Mouse (Mus musculus): ENCODE measurements around the gene Zbtb18.
"Not testable (repeated sequence)": the region's sequence is repeated elsewhere in the genome, so short reads cannot be mapped to it uniquely, and the experiment has no call there.

The Zbtb18 gene

GRCm38 (mm10) chr1:177445461-177446130 is 3.4 kb downstream of the Zbtb18 start:
- in situ Hi-C loops (cut with MboI; ENCODE audit: low sequenced_read_pairs): no loop called here

GRCm38 (mm10) chr1:177447086-177447485 is 4.9 kb downstream of the Zbtb18 start:
- in situ Hi-C loops (cut with MboI; ENCODE audit: low sequenced_read_pairs): no loop called here

DNA sequence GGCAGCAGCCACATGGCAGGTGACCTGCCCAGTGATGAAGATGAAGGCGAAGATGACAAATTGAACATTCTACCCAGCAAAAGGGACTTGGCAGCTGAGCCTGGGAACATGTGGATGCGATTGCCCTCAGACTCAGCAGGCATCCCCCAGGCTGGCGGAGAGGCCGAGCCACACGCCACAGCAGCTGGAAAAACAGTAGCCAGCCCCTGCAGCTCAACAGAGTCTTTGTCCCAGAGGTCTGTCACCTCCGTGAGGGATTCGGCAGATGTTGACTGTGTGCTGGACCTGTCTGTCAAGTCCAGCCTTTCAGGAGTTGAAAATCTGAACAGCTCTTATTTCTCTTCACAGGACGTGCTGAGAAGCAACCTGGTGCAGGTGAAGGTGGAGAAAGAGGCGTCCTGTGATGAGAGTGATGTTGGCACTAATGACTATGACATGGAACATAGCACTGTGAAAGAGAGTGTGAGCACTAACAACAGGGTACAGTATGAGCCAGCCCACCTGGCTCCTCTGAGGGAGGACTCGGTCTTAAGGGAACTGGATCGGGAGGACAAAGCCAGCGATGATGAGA is 5.5 kb downstream of the Zbtb18 start:
- in situ Hi-C loops (cut with MboI; ENCODE audit: low sequenced_read_pairs): no loop called here

DNA sequence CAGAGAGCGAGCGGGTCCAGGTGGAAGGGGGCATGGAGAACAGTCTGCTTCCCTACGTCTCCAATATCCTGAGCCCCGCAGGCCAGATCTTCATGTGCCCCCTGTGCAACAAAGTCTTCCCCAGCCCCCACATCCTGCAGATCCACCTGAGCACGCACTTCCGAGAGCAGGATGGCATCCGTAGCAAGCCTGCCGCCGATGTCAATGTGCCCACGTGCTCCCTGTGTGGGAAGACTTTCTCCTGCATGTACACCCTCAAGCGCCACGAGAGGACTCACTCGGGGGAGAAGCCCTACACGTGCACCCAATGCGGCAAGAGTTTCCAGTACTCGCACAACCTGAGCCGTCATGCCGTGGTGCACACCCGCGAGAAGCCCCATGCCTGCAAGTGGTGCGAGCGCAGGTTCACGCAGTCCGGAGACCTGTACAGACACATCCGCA is 6.0 kb downstream of the Zbtb18 start:
- in situ Hi-C loops (cut with MboI; ENCODE audit: low sequenced_read_pairs): no loop called here

DNA sequence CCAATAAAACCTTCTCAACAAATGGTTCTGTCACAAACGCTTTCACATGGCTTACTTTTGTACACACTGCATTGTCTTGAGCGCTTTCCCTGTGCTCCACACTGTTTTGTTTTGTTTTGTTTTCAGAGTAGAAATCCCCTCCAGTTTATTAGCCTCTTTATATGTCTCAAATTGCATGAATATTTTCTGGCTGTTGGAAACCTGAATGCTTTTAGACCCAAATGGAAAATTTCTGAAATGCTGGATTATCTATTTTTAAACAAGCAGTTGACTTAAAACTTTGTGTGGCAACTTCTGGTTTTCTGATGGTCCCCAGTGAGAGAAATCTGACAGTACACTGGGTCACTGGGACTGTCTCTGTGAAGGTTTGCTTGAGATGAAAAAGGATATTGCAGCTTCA is 6.8 kb downstream of the Zbtb18 start:
- in situ Hi-C loops (cut with MboI; ENCODE audit: low sequenced_read_pairs): no loop called here

DNA sequence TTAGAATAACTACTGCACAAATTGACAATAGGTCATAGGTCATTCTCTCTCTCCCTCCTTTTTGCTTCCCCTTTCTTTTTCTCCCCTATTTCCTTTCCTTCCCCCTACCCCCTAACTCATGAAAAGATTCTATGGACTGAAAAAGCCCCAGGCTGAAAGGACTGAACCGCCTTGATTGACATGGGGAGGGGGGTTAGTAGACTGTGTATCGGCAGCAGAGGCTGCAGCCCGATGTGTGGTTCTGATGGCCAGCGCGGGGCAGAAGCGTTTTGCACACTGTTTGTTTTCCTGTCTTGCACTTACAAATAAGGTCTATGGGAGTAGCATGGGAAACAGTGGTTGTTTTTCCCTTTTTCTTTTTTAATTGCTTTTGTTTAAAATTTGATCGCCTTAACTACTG is 7.7 kb downstream of the Zbtb18 start:
- in situ Hi-C loops (cut with MboI; ENCODE audit: low sequenced_read_pairs): not testable (repeated sequence)

DNA sequence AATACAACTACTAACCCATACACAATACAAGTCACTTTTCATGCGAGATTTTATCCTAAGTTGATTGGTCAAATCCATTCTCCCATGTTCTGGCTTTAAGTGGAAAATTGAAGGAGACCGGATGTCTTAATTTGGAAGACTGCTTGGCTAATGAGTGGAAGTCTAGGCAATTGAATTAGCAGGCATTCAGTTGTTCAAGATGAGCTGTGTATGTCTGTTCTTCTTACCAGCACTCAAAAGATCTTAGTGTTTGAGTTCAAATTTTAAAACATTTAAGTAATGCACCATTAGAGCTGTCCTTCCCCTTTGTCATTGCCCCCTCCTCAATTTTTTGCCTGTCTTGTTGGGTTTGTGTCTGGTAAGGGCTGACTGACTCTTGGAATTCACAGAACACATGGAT is 8.9 kb downstream of the Zbtb18 start:
- in situ Hi-C loops (cut with MboI; ENCODE audit: low sequenced_read_pairs): no loop called here

DNA sequence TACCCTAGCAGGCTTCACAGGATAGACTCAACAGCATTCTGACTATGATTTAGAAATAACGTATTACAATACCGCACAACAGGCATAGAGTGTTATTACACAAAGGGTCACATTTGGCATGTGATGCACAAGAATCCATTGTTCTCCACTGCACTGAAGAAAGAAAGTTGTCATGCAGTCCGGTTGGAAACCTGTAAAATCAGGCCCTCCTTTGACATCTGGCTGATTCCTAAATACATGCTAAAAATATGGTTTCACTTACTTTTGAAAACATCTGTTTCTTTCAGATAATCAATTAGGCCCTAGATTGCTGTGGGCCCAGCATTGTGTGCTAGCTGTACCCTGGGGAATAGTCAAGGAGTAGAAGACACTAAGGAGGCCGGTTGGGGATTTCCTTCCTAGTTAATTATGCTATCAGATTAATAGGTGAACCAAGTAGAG is 9.9 kb downstream of the Zbtb18 start:
- in situ Hi-C loops (cut with MboI; ENCODE audit: low sequenced_read_pairs): no loop called here

DNA sequence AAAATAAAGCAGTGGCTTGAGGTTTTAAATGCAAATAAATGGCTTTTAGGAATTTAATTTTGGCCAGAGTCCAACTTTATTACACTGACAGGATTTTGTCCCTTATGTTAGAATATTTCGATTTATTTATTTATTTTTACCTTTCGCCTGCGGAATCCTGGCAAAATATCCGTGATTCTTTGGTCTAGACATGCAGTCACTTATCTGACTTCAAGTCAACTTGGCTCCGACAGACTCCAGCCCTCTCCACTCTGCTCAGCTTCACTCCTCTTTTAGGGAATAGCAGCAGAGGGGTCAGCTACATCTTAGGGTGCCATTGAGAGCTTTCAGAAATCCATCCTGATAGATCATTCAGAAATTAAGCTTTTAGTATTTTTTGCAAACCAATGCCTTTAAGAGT is 10.8 kb downstream of the Zbtb18 start:
- in situ Hi-C loops (cut with MboI; ENCODE audit: low sequenced_read_pairs): no loop called here

- in situ Hi-C loops (cut with MboI; ENCODE audit: low sequenced_read_pairs): no loop called here
Observed at GRCm38 (mm10) chr1:177453806-177454205, 11.7 kb downstream of the Zbtb18 start.

GRCm38 (mm10) chr1:177454492-177454891 is 12.3 kb downstream of the Zbtb18 start:
- in situ Hi-C loops (cut with MboI; ENCODE audit: low sequenced_read_pairs): no loop called here

DNA sequence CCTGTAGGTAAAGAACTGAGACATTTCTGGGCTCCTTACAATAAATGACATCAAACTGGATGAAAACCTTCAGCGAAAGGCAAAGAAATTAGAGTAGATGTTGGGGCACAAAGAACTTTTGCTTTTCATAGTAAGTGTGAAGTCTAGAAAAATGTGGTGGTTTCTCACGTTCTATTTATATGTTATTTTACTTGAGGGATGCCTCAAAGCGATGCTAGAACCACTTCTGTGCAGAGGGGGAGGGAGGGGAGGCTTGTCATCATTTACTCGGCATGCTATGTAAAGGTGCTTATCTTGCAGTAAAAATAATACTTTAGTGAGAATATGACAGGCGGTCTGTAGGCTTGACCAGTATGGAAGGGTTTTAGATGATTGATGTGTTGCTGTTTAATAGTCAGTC is 13.3 kb downstream of the Zbtb18 start:
- in situ Hi-C loops (cut with MboI; ENCODE audit: low sequenced_read_pairs): no loop called here

- in situ Hi-C loops (cut with MboI; ENCODE audit: low sequenced_read_pairs): no loop called here
Observed at GRCm38 (mm10) chr1:177456208-177456607, 14.1 kb downstream of the Zbtb18 start.

- in situ Hi-C loops (cut with MboI; ENCODE audit: low sequenced_read_pairs): no loop called here
Observed at GRCm38 (mm10) chr1:177456772-177457171, 14.6 kb downstream of the Zbtb18 start.

- in situ Hi-C loops (cut with MboI; ENCODE audit: low sequenced_read_pairs): no loop called here
Observed at GRCm38 (mm10) chr1:177457981-177458380, 15.8 kb downstream of the Zbtb18 start.

GRCm38 (mm10) chr1:177458456-177459389 is 16.6 kb downstream of the Zbtb18 start:
- in situ Hi-C loops (cut with MboI; ENCODE audit: low sequenced_read_pairs): no loop called here

GRCm38 (mm10) chr1:177459536-177459935 is 17.4 kb downstream of the Zbtb18 start:
- in situ Hi-C loops (cut with MboI; ENCODE audit: low sequenced_read_pairs): no loop called here

GRCm38 (mm10) chr1:177467150-177467549 is 25.0 kb downstream of the Zbtb18 start:
- in situ Hi-C loops (cut with MboI; ENCODE audit: low sequenced_read_pairs): no loop called here

DNA sequence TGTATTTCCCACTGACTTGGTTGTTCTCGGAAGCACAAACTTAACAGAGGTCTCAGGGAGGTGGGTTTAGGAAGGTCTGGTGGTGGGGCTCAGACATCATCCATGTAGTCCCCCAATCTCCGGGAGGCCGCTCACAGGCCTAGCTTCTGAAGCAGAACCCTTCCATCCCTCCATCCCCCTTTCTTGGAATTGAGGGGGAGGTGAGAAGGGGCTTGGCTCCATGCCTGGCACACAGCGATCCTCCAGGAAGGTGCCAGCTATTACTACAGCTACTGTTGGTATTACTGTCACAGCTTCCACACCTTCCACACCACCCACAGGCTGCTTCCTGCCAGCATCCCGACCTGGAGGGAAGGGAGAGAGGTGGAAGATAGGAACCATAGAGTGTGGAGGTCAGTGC is 26.3 kb downstream of the Zbtb18 start:
- in situ Hi-C loops (cut with MboI; ENCODE audit: low sequenced_read_pairs): no loop called here

GRCm38 (mm10) chr1:177470091-177470490 is 27.9 kb downstream of the Zbtb18 start:
- in situ Hi-C loops (cut with MboI; ENCODE audit: low sequenced_read_pairs): no loop called here

DNA sequence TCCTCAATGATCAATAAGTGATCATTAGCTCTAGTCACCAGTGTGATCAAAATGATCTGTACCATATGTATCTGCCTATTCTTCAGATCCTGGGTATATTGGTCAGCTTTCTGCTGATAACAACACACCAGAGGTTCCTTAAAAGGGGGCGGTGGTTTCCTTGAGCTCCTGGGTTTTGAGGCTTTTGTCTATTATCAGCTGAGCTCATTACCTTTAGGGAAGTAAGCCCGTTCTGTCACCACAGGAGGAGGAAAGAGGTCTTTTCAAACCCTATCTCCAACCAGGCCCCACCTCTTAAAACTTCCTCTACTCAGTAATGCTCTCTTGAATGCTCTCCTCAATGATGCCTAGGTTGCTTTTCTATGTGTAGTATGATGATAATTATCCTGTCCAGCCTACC is 28.8 kb downstream of the Zbtb18 start:
- in situ Hi-C loops (cut with MboI; ENCODE audit: low sequenced_read_pairs): no loop called here

Data from CH12F3 (cell line).